Mouse (Mus musculus) liver, adult 2 months (tissue): ENCODE data around the gene Ppib. TPM values are rescaled to one million over a fixed set of nuclear protein-coding genes. Genes with fewer than 3 reads are reported as not detected.

ENCODE experiments used
- DNase-seq: peaks from one replicate; pipeline ENCODE4 v3.0.0-alpha.2; 2011; ENCODE audit warnings: low read depth, low spot score; ENCODE audit errors: extremely low read depth
- H3K27ac ChIP-seq: fragments of 200-500 bp; replicated peaks from 2 replicates; pipeline ENCODE4 v1.5.1; 2012; ENCODE audit warnings: low read depth, mild to moderate bottlenecking, control low read depth, inconsistent platforms, low read length; ENCODE audit not compliant: insufficient read depth
- H3K27me3 ChIP-seq: fragments of 200-500 bp; 2 replicates; pipeline ENCODE4 v1.6.1; 2012; ENCODE audit warnings: mild to moderate bottlenecking, moderate library complexity, low read length, inconsistent platforms; ENCODE audit not compliant: control insufficient read depth, insufficient read depth
- H3K36me3 ChIP-seq: fragments of 200-500 bp; 2 replicates; pipeline ENCODE4 v1.6.1; 2012; ENCODE audit warnings: low read length, inconsistent platforms; ENCODE audit not compliant: control insufficient read depth, insufficient read depth
- H3K4me1 ChIP-seq: fragments of 200-500 bp; 2 replicates; pipeline ENCODE4 v1.6.1; 2011; ENCODE audit warnings: low read length; ENCODE audit not compliant: control insufficient read depth, insufficient read depth
- H3K4me3 ChIP-seq: fragments of 200-500 bp; 2 replicates; pipeline ENCODE4 v1.5.1; 2011; ENCODE audit warnings: low read depth, mild to moderate bottlenecking, control low read depth, low read length, moderate library complexity; ENCODE audit not compliant: insufficient read depth
- H3K79me2 ChIP-seq: fragments of 200-500 bp; 2 replicates; pipeline ENCODE4 v1.6.1; 2012; ENCODE audit warnings: inconsistent platforms, mild to moderate bottlenecking, low read length, moderate library complexity; ENCODE audit not compliant: control insufficient read depth, insufficient read depth
- H3K9ac ChIP-seq: fragments of 200-500 bp; 2 replicates; pipeline ENCODE4 v1.6.1; 2012; ENCODE audit warnings: low read depth, mild to moderate bottlenecking, control low read depth, inconsistent platforms, low read length
- CTCF ChIP-seq: fragments of 200-500 bp; IDR thresholded peaks from 2 replicates; pipeline ENCODE4 v1.5.1; 2011; ENCODE audit warnings: low read depth, low read length, control low read depth
- POLR2A ChIP-seq: fragments of 200-500 bp; IDR thresholded peaks from 2 replicates; pipeline ENCODE4 v1.6.1; 2011; ENCODE audit warnings: low read length, control low read depth; ENCODE audit not compliant: insufficient read depth; ENCODE audit errors: extremely low read depth
- WGBS: fragments of 180-500 bp; shearing (Covaris S2); methylation state at CpG from one replicate; pipeline ENCODE4 v1.1.7; 2018; 5-methylcytosine and 5-hydroxymethylcytosine counted together
- polyA plus RNA-seq: library from polyadenylated mRNA; depleted of rRNA; stranded (reverse); fragments of >200 nt; gene quantifications from 2 replicates; pipeline ENCODE4 v1.2.3, GENCODE M21; 2012
- total RNA-seq: library from RNA; depleted of rRNA; stranded (reverse); fragments of >200 nt; gene quantifications from 2 replicates; pipeline ENCODE4 v1.2.3, GENCODE M21; 2014

The Ppib gene
- total and polyA plus RNA-seq, 2 experiments = 247 to 435 TPM

DNA sequence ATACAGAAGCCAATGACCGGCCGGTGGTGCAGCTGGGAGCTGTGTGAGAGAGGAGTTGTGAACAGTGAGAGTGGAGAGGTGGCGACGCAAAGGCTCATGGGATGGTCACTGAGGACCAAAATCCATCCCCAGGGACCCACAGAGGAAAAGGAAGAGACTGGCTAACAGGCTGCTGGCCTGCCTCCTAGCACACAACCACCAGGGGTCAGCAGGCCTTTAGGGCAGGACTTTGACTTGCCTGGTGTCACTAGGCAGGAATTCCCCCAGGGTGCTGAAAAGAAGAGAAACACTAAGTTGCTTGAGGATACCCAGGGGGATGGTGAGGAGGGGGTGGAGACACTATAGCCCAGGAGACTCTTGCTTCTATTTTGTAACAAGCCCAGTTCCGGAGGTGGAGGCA, 7.5 kb downstream of the Ppib start:
- Histone ChIP-seq H3K79me2 (no peaks in the 10 kb centered on the region), H3K4me3 (no peak overlapping the region), H3K27me3 (no peaks in the 10 kb centered on the region), H3K4me1 (peaks cover 8% of the 10 kb centered on the region; the same call in 1 of the 2 replicates), H3K27ac (no peak overlapping the region), H3K9ac (no peak overlapping the region), H3K36me3 (peaks cover 26% of the 10 kb centered on the region)
- peak; percentile 33 for DNase-seq
- WGBS = 40% methylated on average over 5 of the region's 5 CpGs
- no peak for TF ChIP-seq POLR2A
- TF ChIP-seq CTCF = peak; percentile 85

DNA sequence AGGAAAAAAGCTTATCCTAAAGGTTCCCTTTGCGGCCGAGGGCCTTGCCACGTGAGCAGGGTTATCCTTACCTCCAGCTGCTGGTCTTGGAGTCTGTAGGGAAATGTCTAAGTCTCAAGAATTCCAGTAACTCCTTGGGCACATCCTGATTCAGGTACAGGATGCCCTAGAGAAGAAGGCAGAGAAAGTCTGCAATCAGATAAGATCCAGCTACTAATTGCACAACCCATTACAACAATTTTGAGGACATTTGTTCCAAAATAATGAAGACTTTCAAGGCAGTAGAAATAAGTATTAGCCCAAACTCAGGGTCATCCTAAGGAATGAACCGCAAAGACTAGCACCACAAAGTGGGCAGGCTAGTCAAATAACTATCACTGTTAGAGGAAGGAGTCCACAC, 8.0 kb downstream of the Ppib start:
- Histone ChIP-seq H3K4me1 (peaks cover 8% of the 10 kb centered on the region; the same call in 1 of the 2 replicates), H3K79me2 (no peaks in the 10 kb centered on the region), H3K27me3 (no peaks in the 10 kb centered on the region), H3K9ac (no peak overlapping the region), H3K36me3 (peaks cover 20% of the 10 kb centered on the region), H3K27ac (no peak overlapping the region), H3K4me3 (no peak overlapping the region)
- no peak for DNase-seq
- 83% methylated on average over 4 of the region's 4 CpGs for WGBS
- no peak for TF ChIP-seq CTCF
- TF ChIP-seq POLR2A = no peak

DNA sequence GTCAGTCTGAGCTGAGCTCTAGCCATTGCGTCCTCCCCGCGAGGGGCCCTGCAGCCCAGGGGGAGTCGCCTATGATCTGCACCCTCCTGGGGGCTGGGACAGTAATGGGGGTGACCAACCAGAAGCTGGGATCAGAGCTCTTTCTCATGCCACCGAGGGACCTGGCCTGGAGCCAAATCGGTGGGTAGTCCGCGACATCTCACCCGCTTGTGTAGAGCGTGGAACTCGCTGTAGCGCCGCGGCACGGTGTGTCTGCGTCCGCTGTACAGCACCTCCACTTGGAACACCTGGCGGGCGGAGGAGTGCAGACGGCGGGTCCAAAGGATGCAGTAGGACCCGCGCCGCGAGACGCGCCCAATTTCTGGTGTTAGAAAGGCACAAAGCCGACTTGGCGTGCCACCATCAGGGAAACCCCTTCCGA, 9.0 kb downstream of the Ppib start:
- no peak for TF ChIP-seq POLR2A
- no peak for TF ChIP-seq CTCF
- peak overlapping the region; percentile 25; the same call in 1 of the 2 replicates for H3K4me3 ChIP-seq
- no peak overlapping the region for H3K27ac ChIP-seq
- H3K36me3 ChIP-seq = peaks cover 12% of the 10 kb centered on the region; the same call in 1 of the 2 replicates
- DNase-seq = no peak
- peaks cover 8% of the 10 kb centered on the region; the same call in 1 of the 2 replicates for H3K4me1 ChIP-seq
- H3K27me3 ChIP-seq = no peaks in the 10 kb centered on the region
- no peaks in the 10 kb centered on the region for H3K79me2 ChIP-seq
- 3% methylated on average over 30 of the region's 30 CpGs for WGBS
- H3K9ac ChIP-seq = no peak overlapping the region

DNA sequence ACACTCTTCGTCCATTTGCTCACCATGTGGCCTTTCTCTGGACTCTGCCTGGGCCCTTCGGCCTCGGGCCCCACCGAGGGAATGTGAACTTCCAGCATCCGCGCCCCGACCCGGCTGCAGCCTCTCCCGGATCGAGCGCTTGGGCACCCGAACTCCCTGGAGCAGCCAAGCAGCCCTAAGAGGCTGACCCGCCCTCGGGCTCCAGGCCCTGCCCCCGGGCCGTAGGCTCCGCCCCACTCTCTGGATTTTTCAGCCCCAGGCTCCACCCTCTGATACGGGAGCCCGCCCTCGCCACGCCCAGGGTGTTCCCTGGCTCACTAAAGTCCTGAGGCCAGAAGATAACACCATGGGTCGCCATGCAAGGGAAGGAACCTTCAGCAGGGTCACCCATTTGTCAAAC, 9.6 kb downstream of the Ppib start, which contains the start of gene Snx22:
TSS of gene Snx22 (minus strand) at position 137 of the 400 bp plus-strand sequence.
- peak; percentile 76 for DNase-seq
- H3K27ac ChIP-seq = no peak within 1 kb of the TSS
- under 1% methylated on average over 22 of the region's 22 CpGs for WGBS

DNA sequence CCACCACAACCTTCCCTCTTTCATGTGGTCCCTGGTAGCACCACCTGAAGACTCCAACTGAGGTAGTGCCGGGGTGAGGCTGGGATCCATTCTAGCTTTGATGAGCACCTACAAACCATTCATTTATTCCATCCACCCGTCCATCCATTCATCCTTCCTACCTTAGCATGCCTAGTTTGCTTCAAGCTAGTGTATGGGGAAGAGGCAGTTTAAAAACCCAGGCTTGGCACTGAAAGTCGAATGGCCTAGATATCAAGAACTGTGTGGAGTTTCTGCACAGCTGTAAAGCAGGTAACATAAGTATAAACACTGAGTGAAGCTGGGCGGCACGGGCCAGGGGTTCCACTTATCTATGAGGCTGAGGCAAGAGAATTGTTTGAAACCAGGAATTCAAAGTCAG, 10.1 kb downstream of the Ppib start:
- DNase-seq = no peak
- Histone ChIP-seq H3K4me1 (peaks cover 8% of the 10 kb centered on the region; the same call in 1 of the 2 replicates), H3K27me3 (no peaks in the 10 kb centered on the region), H3K4me3 (no peak overlapping the region), H3K36me3 (peaks cover 6% of the 10 kb centered on the region; the same call in 1 of the 2 replicates), H3K9ac (no peak overlapping the region), H3K27ac (no peak overlapping the region), H3K79me2 (no peaks in the 10 kb centered on the region)
- WGBS = 88% methylated on average over 5 of the region's 5 CpGs
- no peak for TF ChIP-seq POLR2A

More for the DNA sequence above, 9.6 kb downstream of the Ppib start, which contains the start of gene Snx22:
- TF ChIP-seq CTCF = no peak
- no peak for TF ChIP-seq POLR2A
- H3K4me1 ChIP-seq = peaks cover 8% of the 10 kb centered on the region; the same call in 1 of the 2 replicates
- no peaks in the 10 kb centered on the region for H3K27me3 ChIP-seq
- H3K4me3 ChIP-seq = peak within 1 kb of the TSS; percentile 25; the same call in 1 of the 2 replicates
- no peak within 1 kb of the TSS for H3K9ac ChIP-seq
- no peaks in the 10 kb centered on the region for H3K79me2 ChIP-seq
- H3K36me3 ChIP-seq = peaks cover 7% of the 10 kb centered on the region; the same call in 1 of the 2 replicates

DNA sequence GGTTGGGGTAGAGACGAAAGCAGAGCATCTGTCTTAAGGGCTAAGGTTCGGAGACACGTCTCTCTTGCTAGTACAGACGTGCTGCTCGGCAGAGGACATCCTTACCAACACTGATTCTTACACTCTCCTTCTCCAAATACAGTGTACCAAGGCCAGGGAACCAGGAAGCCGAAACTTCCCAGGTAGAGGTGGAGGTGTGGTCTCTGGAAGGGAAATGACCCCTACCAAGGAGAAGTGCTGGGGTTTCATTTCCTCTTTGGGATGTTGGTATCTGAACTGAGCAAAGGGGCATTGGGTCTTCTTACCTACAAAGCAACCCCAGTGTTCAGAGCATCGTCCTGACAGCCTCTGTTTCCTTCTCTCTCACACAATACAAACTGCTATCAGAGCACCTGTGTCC, 12.7 kb downstream of the Ppib start:
- TF ChIP-seq POLR2A = no peak
- no peak for TF ChIP-seq CTCF
- 86% methylated on average over 7 of the region's 7 CpGs for WGBS
- DNase-seq = no peak
- Histone ChIP-seq H3K9ac (no peak overlapping the region), H3K36me3 (no peaks in the 10 kb centered on the region), H3K27ac (no peak overlapping the region), H3K27me3 (no peaks in the 10 kb centered on the region), H3K4me1 (peaks cover 8% of the 10 kb centered on the region; the same call in 1 of the 2 replicates), H3K4me3 (no peak overlapping the region), H3K79me2 (no peaks in the 10 kb centered on the region)
